ENCODE assay signal across 8 mouse cellular contexts in genomic region chr8:89043371-89043841, GRCm38 (mm10). TPM values are rescaled to one million over a fixed set of nuclear protein-coding genes. Genes with fewer than 3 reads are reported as not detected.
DNase-seq lines count a peak whose midpoint lies in the region; ATAC-seq and TF ChIP-seq lines count a peak whose summit lies in the region.

No protein-coding gene starts in this region.

- H3K4me3 ChIP-seq in intestine, postnatal 0 days (ENCODE audit: low read depth, low read length) = peak overlapping the region; percentile 56
- peak overlapping the region; percentile 86 for H3K4me3 ChIP-seq in neural tube, embryonic 11.5 days (ENCODE audit: low read depth, low read length)

- peaks cover 95% of the 10 kb centered on the region for H3K27me3 ChIP-seq in intestine, postnatal 0 days (replicated peaks; ENCODE audit: control insufficient read depth, insufficient read depth, low read length)
- peaks cover 4% of the 10 kb centered on the region; the same call in 1 of the 2 replicates for H3K27me3 ChIP-seq in neural tube, embryonic 11.5 days (ENCODE audit: control insufficient read depth, insufficient read depth, low read length)

- H3K36me3 ChIP-seq in intestine, postnatal 0 days (ENCODE audit: control insufficient read depth, insufficient read depth) = no peaks in the 10 kb centered on the region
- H3K36me3 ChIP-seq in neural tube, embryonic 11.5 days (ENCODE audit: control insufficient read depth, insufficient read depth, low read length) = no peaks in the 10 kb centered on the region

- no peak overlapping the region for H3K9ac ChIP-seq in intestine, postnatal 0 days (ENCODE audit: low read depth, low read length)
- peak overlapping the region; percentile 99 for H3K9ac ChIP-seq in neural tube, embryonic 11.5 days (ENCODE audit: low read length)

- 0 out of 2 replicates have a peak, but pooled peaks cover 7% of the 10 kb centered on the region for H3K4me1 ChIP-seq in intestine, postnatal 0 days (replicated peaks; ENCODE audit: control insufficient read depth, insufficient read depth, low read length)
- peaks cover 5% of the 10 kb centered on the region; the same call in 1 of the 2 replicates for H3K4me1 ChIP-seq in neural tube, embryonic 11.5 days (ENCODE audit: control insufficient read depth, insufficient read depth, low read length)

- under 1% methylated on average over 32 of the region's 32 CpGs for WGBS in intestine, postnatal 0 days
- under 1% methylated on average over 20 of the region's 32 CpGs for WGBS in neural tube, embryonic 11.5 days

- no peaks in the 10 kb centered on the region for H3K9me3 ChIP-seq in intestine, postnatal 0 days (ENCODE audit: control insufficient read depth)
- no peaks in the 10 kb centered on the region for H3K9me3 ChIP-seq in neural tube, embryonic 11.5 days (ENCODE audit: control insufficient read depth, low read length)

- H3K27ac ChIP-seq in intestine, postnatal 0 days (ENCODE audit: low read depth, low read length) = no peak overlapping the region; the same call in 1 of the 2 replicates
- H3K27ac ChIP-seq in neural tube, embryonic 11.5 days (ENCODE audit: low read depth, low read length) = peak overlapping the region; percentile 99

- peak; percentile 39 for ATAC-seq in intestine, postnatal 0 days
- peak; percentile 76 for ATAC-seq in neural tube, embryonic 11.5 days (ENCODE audit: insufficient read depth, low FRiP score, low TSS enrichment)

- intact Hi-C loops in left cerebral cortex, postnatal 25 days (cut with DNase I) = loop anchor here (2.0 to 5.0 kb wide), 3 partner anchors 264 to 527 kb away; no protein-coding TSS in a partner anchor

- peak overlapping the region; percentile 89 for H3K4me2 ChIP-seq in intestine, postnatal 0 days (replicated peaks; ENCODE audit: low read depth)
- H3K4me2 ChIP-seq in neural tube, embryonic 11.5 days (ENCODE audit: low read depth) = peak overlapping the region; percentile 47

- TF ChIP-seq CTCF in intestine, postnatal 0 days (IDR thresholded peaks at IDR 0.05; ENCODE audit: low read depth) = no peak

- DNase-seq in ES-CJ7 (ENCODE audit: low read depth, low spot score) = peak; percentile 89
- peak; percentile 88 for DNase-seq in brain, adult 2 months (ENCODE audit: low read depth, low spot score)
- DNase-seq in frontal cortex, postnatal 14 days (ENCODE audit: low spot score in 2 of 2) = peak; percentile 42 to 60
- DNase-seq in left cerebral cortex, postnatal 25 days (ENCODE audit: low spot score in 2 of 2) = peak; percentile 66
- DNase-seq in neural tube, embryonic 11.5 days (ENCODE audit: low spot score) = peak; percentile 89
- no peak for DNase-seq in urinary bladder, postnatal 36 days (ENCODE audit: low spot score in 2 of 2)
- no peak for DNase-seq in thymus, adult 18-20 months

RNA-seq across cellular contexts. Expression of gene Sall1, which starts 0.6 kb away (rescaled TPM):
- polyA plus RNA-seq in intestine, postnatal 0 days (2015; fragmentation: Nextera tagmentation; extraction: Ambion mirVana) = 0.76 and 0.78 TPM in 2 replicates
- total RNA-seq in left cerebral cortex, postnatal 25 days (2021) = 10 to 100 TPM; 11.7 to 13.0 TPM
- 32.3 and 35.2 TPM in 2 replicates for polyA plus RNA-seq in neural tube, embryonic 11.5 days (2014; fragmentation: Nextera tagmentation; extraction: Ambion mirVana)

Comparison
In these comparisons a context has a peak if more than half of its experiments do, and no peak if none do; other contexts are left out.
1. DNase-seq: peak in ES-CJ7 (single experiment), brain, adult 2 months (single experiment), frontal cortex, postnatal 14 days (2 of 2), left cerebral cortex, postnatal 25 days (2 of 2) and neural tube, embryonic 11.5 days (single experiment); none in urinary bladder, postnatal 36 days (0 of 2) and thymus, adult 18-20 months (0 of 2).
2. RNA of gene Sall1, which starts 0.6 kb away (polyA plus RNA-seq): 32.3 to 35.2 TPM in neural tube, embryonic 11.5 days; 0.76 to 0.78 TPM in intestine, postnatal 0 days; every median in the first group is over 10 times any median in the second.